Mouse (Mus musculus): ENCODE measurements around the gene Susd1.

The Susd1 gene

DNA sequence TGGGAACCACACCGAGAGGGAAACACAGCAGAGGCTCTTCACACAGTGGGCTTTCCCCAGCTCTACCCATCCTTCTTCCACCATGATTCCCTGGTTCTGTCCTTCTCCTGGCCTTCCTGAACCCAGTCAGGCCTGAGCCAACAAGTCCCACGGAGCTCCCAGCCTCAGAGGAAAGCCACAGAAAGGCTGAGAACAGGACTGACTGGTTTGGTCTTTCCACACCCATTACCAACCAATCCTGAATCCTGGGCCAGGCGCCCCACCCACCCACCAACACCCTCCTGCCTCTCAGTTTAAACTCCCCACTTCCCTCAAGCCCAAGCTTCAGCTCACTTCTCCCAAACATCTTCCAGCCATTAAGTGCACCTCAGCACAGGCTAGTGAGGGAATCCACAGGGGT is 4.4 kb downstream of the Susd1 start:
- no peak for DNase-seq (ENCODE audit: low spot score)

DNA sequence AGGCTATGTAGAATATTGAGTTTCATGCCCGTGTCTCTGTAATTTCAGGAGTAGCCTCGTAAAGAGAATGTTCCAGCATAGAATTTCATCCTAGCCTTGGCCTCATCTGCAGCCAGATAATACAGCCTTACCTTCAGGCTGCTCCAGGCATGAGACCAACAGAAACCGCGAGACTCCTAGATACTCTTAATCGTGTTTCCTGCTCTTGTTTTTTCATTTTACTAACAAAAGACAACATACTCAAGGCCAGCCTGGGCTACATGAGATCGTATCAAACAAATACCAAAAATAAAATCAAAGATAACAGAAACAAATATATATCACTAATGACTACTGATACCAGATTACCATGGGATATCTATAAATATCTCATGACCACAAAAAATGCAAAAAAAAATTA is 9.3 kb downstream of the Susd1 start:
- no peak for DNase-seq (ENCODE audit: low spot score)

DNA sequence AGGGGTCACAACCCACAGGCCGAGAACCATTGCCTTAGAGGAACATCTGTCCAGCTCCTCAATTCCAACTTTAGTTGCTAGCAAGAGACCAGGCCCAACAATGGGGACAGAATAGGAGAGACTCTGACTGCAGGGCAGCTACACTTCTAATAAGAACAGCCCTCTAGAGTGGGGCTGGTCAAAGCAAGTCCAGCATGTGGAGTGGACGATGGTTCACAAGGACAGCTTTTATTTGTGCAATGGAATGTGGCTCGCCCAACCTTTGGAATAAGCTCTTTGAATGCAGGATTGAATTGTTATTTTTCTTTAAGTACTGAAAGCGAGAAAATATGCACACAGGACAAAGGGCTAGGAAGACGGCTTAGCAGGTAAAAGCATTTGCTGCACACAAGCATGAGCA is 12.0 kb downstream of the Susd1 start:
- no peak for DNase-seq (ENCODE audit: low spot score)

GRCm38 (mm10) chr4:59422808-59423207 is 15.6 kb downstream of the Susd1 start:
- no peak for DNase-seq (ENCODE audit: low spot score)

DNA sequence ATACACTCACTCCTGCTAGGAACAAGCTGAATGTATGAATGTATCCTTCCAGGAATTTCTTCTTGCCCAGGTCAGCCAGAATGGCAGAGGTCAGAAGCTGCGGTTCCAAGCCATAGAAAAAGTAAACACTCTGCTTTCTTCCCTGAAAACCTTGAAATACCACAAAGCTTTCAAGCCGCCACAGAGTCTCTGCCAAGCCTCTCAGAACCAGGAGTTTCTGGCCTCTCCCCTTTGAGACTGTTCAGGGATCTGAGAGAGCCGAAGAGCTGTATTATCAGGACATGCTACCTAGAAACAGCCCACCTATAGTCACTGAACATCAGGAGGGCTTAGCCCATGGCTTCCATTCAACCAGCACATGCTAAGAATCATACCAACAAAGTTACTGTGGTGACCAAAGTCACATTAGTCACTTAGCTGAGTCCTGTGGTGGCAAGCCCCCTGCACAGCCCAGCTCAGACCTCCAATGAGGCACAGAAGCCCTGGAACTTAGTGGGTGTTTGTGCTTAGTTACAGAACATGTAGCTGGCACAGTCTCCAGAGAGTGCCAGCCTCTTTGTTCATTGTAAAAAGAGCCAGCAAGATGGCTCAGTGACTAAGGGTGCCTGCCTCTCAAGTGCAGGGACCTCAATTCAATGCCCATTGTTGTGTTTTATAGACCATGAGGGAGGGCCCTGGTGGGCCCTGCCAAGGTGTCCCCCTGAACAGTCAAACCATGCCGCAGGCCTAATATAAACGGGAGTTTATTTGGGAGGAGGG is 16.2 kb downstream of the Susd1 start:
- DNase-seq (ENCODE audit: low spot score) = peak; percentile 67

DNA sequence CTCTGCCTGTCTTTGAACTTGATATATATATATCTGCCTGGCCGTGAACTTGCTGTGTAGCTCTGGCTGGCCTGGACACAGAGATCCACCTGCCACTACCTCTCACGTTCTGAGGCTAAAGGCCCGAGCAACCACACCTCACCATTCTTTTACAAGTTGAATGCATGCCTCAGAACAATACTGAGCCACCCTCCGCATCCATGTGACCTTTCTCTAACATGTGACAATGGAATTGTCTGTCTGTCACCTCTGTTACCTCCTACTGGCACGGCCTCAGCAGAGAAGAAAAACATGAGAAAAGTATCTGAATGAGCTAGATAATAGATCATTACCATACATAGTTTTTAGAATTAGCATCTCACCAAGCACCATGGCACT is 17.1 kb downstream of the Susd1 start:
- DNase-seq (ENCODE audit: low spot score) = no peak

GRCm38 (mm10) chr4:59420695-59421368 is 17.6 kb downstream of the Susd1 start:
- DNase-seq (ENCODE audit: low spot score) = no peak

GRCm38 (mm10) chr4:59419211-59419610 is 19.2 kb downstream of the Susd1 start:
- DNase-seq (ENCODE audit: low spot score) = no peak

DNA sequence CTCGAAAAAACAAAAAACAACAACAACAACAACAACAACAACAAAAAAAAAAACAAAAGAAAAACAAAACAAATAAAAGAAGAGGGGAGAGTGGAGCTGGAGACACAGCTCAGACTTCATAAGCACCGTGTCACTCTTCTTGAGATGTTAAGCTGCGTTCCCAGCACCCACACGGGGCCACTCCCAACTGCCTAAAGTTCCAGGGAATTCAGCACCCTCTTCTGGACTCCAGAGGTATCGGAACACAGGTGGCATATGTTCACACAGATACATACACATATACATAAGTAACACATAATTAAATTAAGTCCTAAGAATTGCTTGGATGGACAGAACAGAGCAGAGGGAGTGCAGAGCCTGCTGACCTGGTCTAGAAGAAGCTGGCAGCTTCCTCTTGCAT is 25.0 kb downstream of the Susd1 start:
- DNase-seq (ENCODE audit: low spot score) = no peak

- no peak for DNase-seq (ENCODE audit: low spot score)
Measured at GRCm38 (mm10) chr4:59411153-59411552, 27.3 kb downstream of the Susd1 start.

- no peak for DNase-seq (ENCODE audit: low spot score)
Measured at GRCm38 (mm10) chr4:59407766-59408165, 30.7 kb downstream of the Susd1 start.

DNA sequence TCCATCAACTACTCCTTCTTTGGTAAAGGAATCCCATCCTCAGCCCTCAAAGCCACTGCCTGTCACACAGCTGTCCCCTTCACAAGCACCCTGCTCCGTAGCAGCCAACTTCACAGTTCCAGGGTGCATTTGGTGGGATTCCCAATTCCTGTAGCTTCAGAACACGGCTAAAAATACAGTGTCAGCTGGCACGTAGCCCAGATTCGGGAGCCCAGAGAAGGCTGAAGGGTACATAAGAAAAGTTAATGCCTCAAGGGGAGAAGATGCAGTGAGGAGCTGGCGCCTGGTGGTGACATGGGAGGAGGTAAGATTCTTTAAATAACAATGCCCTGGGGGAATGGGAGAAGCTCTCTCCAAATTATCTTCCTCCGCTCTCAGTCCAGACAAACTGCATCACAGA is 34.1 kb downstream of the Susd1 start:
- no peak for DNase-seq (ENCODE audit: low spot score)

DNA sequence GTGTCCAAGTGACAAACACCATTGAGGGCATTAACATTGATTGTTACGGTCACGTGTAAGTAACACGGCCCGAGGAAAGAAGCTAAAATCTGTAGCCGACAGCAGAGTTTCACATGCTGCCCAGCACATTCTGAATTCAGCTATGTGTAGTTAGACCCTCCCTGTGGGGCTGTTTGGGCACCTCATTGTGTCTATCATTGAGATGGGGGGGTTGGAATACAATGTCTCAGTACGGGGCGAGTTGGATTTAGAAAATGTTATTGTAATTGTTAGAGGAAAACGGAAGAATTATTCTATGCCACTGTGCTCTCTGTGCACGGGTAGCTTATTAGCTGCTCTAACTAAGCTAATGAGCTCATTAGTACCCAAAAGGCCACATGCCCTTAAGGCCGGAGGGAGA is 37.5 kb downstream of the Susd1 start:
- no peak for DNase-seq (ENCODE audit: low spot score)

DNA sequence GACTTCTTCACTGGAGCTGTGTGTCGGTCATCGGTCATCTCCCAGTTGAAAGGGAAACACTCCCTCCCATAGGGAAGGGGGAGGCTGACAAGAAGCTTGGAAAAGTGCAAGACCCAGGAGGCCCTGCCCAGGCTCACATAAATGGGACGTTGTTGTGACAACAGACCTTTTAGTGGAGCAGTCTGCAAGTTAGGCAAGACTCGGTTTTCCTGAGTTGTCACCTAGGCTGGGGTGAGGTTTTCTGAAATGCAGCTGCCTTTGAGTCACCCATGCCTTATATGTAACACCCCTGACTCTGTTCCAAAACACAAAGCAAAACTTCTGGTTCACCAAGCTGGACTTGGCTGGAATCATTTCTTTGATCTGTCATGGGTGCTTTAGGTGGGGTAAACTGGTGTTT is 39.1 kb downstream of the Susd1 start:
- no peak for DNase-seq (ENCODE audit: low spot score)

DNA sequence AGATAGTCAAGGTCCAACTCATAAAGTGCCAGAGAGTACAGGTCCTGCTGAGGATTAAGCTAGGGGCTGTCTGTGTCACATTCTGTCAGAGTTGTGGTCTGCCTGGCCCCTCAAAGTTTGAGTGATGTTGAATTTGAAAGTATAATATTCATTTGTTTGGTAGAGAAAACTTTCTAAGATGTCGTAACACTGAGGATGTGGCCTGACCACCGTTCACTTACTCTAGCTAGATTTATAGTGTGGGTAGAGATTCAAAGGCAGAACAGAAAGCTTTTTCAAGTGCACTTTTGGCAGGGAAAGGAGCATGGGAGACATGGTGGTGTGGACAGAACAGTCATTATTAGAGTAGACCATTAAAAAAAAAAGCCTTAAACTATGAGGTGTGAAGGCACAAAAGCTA is 42.9 kb downstream of the Susd1 start:
- no peak for DNase-seq (ENCODE audit: low spot score)

DNA sequence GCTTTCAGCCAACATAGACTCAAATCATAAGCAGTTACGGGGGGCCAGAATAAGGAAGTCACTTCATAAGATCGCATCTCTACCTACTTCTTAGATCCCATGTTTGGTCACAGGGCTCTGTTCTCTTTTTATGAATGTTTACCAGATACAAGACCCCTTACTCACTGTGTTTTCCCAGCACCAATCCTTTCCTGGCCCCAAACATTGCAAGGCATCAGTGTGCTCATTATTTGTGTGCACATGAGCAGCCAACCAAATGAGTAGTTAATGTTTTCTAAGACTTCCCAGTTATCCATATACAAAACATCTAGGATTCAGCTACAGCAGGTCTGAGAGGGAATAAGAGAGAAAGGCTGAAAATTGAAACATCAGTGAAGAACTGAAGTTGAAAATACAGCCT is 44.3 kb downstream of the Susd1 start:
- no peak for DNase-seq (ENCODE audit: low spot score)

DNA sequence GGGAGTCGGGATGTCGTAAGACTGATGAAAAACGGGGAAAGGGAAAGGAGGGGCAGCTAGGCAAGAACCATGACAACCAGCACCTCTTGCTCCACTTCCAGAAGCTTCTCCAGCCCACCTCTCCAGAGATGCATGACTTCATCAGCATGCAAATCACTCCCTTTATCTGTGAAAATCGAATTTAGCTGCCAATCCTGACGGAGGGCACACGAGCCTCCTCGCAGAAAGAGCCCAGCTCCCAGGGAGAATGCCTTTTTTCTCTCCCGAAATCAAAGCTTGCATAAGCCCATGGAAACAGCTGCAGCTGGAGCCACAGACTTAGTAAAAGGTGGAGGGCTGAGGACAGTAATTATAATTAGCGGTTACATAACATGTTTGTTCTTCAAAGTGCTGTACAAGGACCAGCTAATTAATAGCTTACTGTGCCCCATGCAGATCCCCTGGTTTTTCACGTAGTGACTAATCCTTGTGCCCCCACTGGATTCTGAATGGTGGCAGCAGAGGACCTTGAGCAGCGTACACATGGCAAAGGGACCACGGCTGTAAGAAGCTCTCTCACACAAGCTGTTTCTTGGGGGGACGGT is 49.9 kb downstream of the Susd1 start:
- DNase-seq (ENCODE audit: low spot score) = no peak

GRCm38 (mm10) chr4:59387387-59388210 is 50.8 kb downstream of the Susd1 start:
- no peak for DNase-seq (ENCODE audit: low spot score)

DNA sequence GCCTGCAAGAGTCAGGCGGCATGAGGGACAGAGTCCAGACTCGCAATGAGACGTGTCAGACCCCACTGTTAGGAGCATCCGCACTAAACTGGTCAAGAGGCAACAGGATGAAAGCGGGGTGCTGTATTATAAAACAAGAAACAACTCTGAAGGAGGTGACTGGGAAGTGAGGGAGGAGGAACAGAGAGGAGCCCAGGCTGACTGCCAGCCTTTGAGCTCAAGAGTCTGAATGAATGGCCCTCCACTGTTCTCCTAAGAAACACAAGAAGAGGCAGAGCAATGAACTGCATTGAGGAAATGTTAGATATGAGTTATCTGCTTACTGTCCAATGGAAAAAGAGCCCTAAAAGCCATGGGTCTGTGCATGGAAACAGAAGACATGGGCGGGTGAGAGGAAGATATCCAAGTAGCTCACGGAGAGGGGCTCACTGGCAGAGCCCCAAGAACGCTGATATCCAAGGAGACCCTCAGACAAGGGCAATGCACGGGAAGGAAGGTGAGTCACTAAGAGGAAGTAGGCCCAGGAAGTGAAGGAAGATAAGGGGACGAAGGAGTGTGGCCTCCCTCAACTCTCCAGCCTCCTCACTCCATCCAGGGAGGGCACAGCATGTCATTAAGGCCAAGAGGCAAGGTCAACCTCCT is 53.1 kb downstream of the Susd1 start:
- no peak for DNase-seq (ENCODE audit: low spot score)

GRCm38 (mm10) chr4:59383791-59384190 is 54.6 kb downstream of the Susd1 start:
- DNase-seq (ENCODE audit: low spot score) = no peak

DNA sequence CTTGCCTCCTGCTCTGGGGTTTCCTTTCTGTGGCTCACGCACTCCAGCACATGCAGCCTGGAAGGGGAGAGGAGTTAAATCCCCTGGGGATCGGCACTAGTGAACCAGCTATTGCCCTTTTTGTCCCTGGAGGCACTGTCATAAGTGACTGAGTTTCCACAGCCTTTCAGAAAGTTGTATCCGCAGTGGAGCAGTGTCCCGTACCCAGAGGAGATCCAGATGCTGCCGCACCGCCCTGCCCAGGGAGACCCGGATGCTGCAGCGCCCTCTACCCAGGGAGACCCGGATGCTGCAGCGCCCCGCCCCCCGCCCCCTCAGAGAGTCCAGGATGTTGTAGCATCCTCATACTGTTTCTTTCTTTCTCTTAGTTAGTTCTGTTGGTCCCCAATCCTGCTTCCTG is 56.3 kb downstream of the Susd1 start:
- DNase-seq (ENCODE audit: low spot score) = no peak
